11 mouse cellular contexts compared by ENCODE assay signal in the genomic region with DNA sequence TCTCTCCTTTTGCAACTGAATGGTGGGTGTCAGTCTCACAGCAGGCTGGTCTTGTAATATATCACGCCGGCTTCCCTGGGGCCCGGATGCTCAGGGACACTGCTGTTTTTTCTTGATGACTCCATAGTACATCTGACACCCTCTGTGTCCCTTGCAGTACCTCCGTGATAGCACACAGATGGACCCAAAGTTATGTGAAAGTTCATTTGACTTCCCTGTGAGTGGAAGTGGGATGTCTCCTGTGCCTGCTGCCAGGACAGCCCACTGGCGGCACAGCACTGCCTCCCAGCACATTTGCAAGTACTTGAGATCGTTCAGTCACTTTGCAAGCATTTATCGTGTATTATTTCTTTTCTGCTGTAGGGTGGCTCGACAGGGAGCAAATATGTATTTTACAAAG.
DNase-seq lines count a peak whose midpoint lies in the region; ATAC-seq and TF ChIP-seq lines count a peak whose summit lies in the region.
"Had no signal": no experiment of that assay in that cellular context is flagged by ENCODE, and none has a peak within 500 bp of the region (broad histone marks: within the 10 kb centered on the region; RNA-seq: fewer than 3 reads in every experiment).

No protein-coding gene starts in this region.

- peaks cover 98% of the 10 kb centered on the region for H3K79me2 ChIP-seq in myocyte (ENCODE audit: control insufficient read depth, insufficient read depth)

- peaks cover 17% of the 10 kb centered on the region for H3K4me1 ChIP-seq in liver, embryonic 11.5 days (replicated peaks; ENCODE audit: control insufficient read depth, insufficient read depth, low read length)
- peaks cover 60% of the 10 kb centered on the region for H3K4me1 ChIP-seq in embryonic facial prominence, embryonic 12.5 days

- DNase-seq in gastrocnemius, adult 2 months: peak; percentile 29
- DNase-seq in gastrocnemius, adult 8-10 months (ENCODE audit: low spot score in 2 of 2): no peak
- DNase-seq in liver, embryonic 11.5 days (ENCODE audit: low spot score): no peak
- no peak for DNase-seq in liver
- DNase-seq in left cerebral cortex, postnatal 14 days (ENCODE audit: low spot score in 2 of 2): no peak
- DNase-seq in layer of hippocampus, postnatal 36 days: no peak
- DNase-seq: cerebellum, adult 11 months; right cerebral cortex, postnatal 14 days had no signal

- ATAC-seq in liver, embryonic 11.5 days (replicated peaks; ENCODE audit: low FRiP score): no peak
- ATAC-seq in embryonic facial prominence, embryonic 12.5 days (ENCODE audit: insufficient number of reproducible peaks, insufficient read depth, low FRiP score, low TSS enrichment): no peak
- ATAC-seq: activated CD4-positive, CD25-positive, alpha-beta regulatory T cell, adult 4 months had no signal

- intact Hi-C loops in gastrocnemius, adult 2 months (cut with DNase I): no loop called here
- intact Hi-C loops in left cerebral cortex, postnatal 14 days (cut with DNase I): no loop called here

- H3K27ac ChIP-seq in gastrocnemius, adult 2 months: peak overlapping the region; percentile 86
- no peak overlapping the region for H3K27ac ChIP-seq in liver, embryonic 11.5 days (ENCODE audit: low read depth, low read length)
- peak overlapping the region; percentile 88 for H3K27ac ChIP-seq in embryonic facial prominence, embryonic 12.5 days

- H3K4me3 ChIP-seq in gastrocnemius, adult 2 months: peak overlapping the region; percentile 79
- H3K4me3 ChIP-seq in liver, embryonic 11.5 days (ENCODE audit: low read depth, low read length): no peak overlapping the region
- H3K4me3 ChIP-seq in embryonic facial prominence, embryonic 12.5 days: peak overlapping the region; percentile 30
- H3K4me3 ChIP-seq in myocyte: peak overlapping the region; percentile 18

- H3K36me3 ChIP-seq in liver, embryonic 11.5 days (ENCODE audit: control insufficient read depth, insufficient read depth, low read length): no peaks in the 10 kb centered on the region
- H3K36me3 ChIP-seq in embryonic facial prominence, embryonic 12.5 days: peaks cover 21% of the 10 kb centered on the region
- peaks cover 29% of the 10 kb centered on the region for H3K36me3 ChIP-seq in myocyte (ENCODE audit: control insufficient read depth, insufficient read depth)

- no peak overlapping the region for H3ac ChIP-seq in myocyte (ENCODE audit: control insufficient read depth, insufficient read length)

- H3K4me2 ChIP-seq in liver, embryonic 11.5 days: peak overlapping the region; percentile 4; the same call in 1 of the 2 replicates
- H3K4me2 ChIP-seq in embryonic facial prominence, embryonic 12.5 days (replicated peaks): peak overlapping the region; percentile 49
- H3K4me2 ChIP-seq in myocyte (ENCODE audit: low read depth): peak overlapping the region; percentile 94

- 70% methylated on average over 8 of the region's 8 CpGs for WGBS in liver, embryonic 11.5 days
- 41% methylated on average over 8 of the region's 8 CpGs for WGBS in embryonic facial prominence, embryonic 12.5 days

- H3K27me3 ChIP-seq in liver, embryonic 11.5 days (replicated peaks; ENCODE audit: control insufficient read depth, insufficient read depth, low read length): no peaks in the 10 kb centered on the region
- H3K27me3 ChIP-seq in embryonic facial prominence, embryonic 12.5 days: no peaks in the 10 kb centered on the region
- no peaks in the 10 kb centered on the region for H3K27me3 ChIP-seq in myocyte (ENCODE audit: control insufficient read depth, insufficient read depth, insufficient read length)

- H3K9ac ChIP-seq in liver, embryonic 11.5 days (ENCODE audit: low read depth, low read length): no peak overlapping the region
- peak overlapping the region; percentile 38; the same call in 1 of the 2 replicates for H3K9ac ChIP-seq in embryonic facial prominence, embryonic 12.5 days

- no peak for TF ChIP-seq CTCF in gastrocnemius, adult 2 months (IDR thresholded peaks at IDR 0.05)

- no peaks in the 10 kb centered on the region for H3K9me3 ChIP-seq in liver, embryonic 11.5 days (ENCODE audit: control insufficient read depth, low read length)
- H3K9me3 ChIP-seq in embryonic facial prominence, embryonic 12.5 days: no peaks in the 10 kb centered on the region

- no peak for TF ChIP-seq POLR2A in myocyte (IDR thresholded peaks at IDR 0.05; ENCODE audit: insufficient read length, low read depth)

TF ChIP-seq in myocyte, 11 proteins besides CTCF, POLR2A, EP300 and RAD21:
- TF ChIP-seq POLR2AphosphoS2 (IDR thresholded peaks at IDR 0.05; ENCODE audit: insufficient read length, low read depth): peak; percentile 64
- no peak for TF ChIP-seq MYOG (IDR thresholded peaks at IDR 0.05; ENCODE audit: control insufficient read depth in 1 of 3, insufficient read depth in 1 of 3, insufficient read length in 2 of 3, low read depth in 2 of 3)

Comparison
In these comparisons a context has a peak if more than half of its experiments do, and no peak if none do; other contexts are left out.
1. H3K4me2 ChIP-seq: peak in every context shown above with its lines; median percentile 94 in myocyte; 49 in embryonic facial prominence, embryonic 12.5 days; 4 in liver, embryonic 11.5 days.